Mouse (Mus musculus) heart, embryonic 11.5 days (tissue): ENCODE data around the gene Olfr325. TPM values are rescaled to one million over a fixed set of nuclear protein-coding genes. Genes with fewer than 3 reads are reported as not detected.

Experiments used
- ATAC-seq: fragments of 200-750 bp; cut with Nextera tagmentation; replicated peaks from 2 replicates; pipeline ENCODE4 v1.8.0; 2017; ENCODE audit warnings: moderate library complexity; ENCODE audit not compliant: insufficient number of reproducible peaks, low FRiP score, low TSS enrichment
- H3K27ac ChIP-seq: fragments of 300-500 bp; sonication (generic); 2 replicates; pipeline ENCODE4 v1.5.1; 2014; ENCODE audit warnings: mild to moderate bottlenecking, low read depth, low read length
- H3K27me3 ChIP-seq: fragments of 300-500 bp; sonication (generic); 2 replicates; pipeline ENCODE4 v1.6.1; 2014; ENCODE audit warnings: mild to moderate bottlenecking, low read length, mixed read lengths; ENCODE audit not compliant: control insufficient read depth, insufficient read depth
- H3K36me3 ChIP-seq: fragments of 300-500 bp; sonication (generic); 2 replicates; pipeline ENCODE4 v1.6.1; 2014; ENCODE audit warnings: mild to moderate bottlenecking, low read length, moderate library complexity, mixed read lengths; ENCODE audit not compliant: control insufficient read depth, insufficient read depth
- H3K4me1 ChIP-seq: fragments of 300-500 bp; sonication (generic); 2 replicates; pipeline ENCODE4 v1.6.1; 2014; ENCODE audit warnings: low read length; ENCODE audit not compliant: control insufficient read depth, insufficient read depth
- H3K4me2 ChIP-seq: fragments of 300-500 bp; sonication (generic); 2 replicates; pipeline ENCODE4 v1.6.1; 2014; ENCODE audit warnings: mild to moderate bottlenecking, moderate library complexity
- H3K4me3 ChIP-seq: fragments of 300-500 bp; sonication (generic); 2 replicates; pipeline ENCODE4 v1.5.1; 2014; ENCODE audit warnings: low read depth, low read length
- H3K9ac ChIP-seq: fragments of 300-500 bp; sonication (generic); 2 replicates; pipeline ENCODE4 v1.6.1; 2014; ENCODE audit warnings: mild to moderate bottlenecking, low read depth, low read length, moderate library complexity
- H3K9me3 ChIP-seq: fragments of 300-500 bp; sonication (generic); replicated peaks from 2 replicates; pipeline ENCODE4 v1.6.1; 2016; ENCODE audit warnings: low read length; ENCODE audit not compliant: control insufficient read depth
- WGBS: fragments of 180-500 bp; shearing (Covaris S2); extraction: QIAGEN DNeasy Blood & Tissue Kit; methylation state at CpG from one replicate; pipeline ENCODE4 v1.1.7; 2014; ENCODE audit not compliant: insufficient replicate concordance; 5-methylcytosine and 5-hydroxymethylcytosine counted together
- polyA plus RNA-seq: library from polyadenylated mRNA; unstranded; fragments of >200 nt; fragmentation: Nextera tagmentation; extraction: Ambion mirVana; gene quantifications from 2 replicates; pipeline ENCODE4 v1.2.1, GENCODE M21; 2014

The Olfr325 gene
- polyA plus RNA-seq, 1 experiment from 2014 or later = not detected

DNA sequence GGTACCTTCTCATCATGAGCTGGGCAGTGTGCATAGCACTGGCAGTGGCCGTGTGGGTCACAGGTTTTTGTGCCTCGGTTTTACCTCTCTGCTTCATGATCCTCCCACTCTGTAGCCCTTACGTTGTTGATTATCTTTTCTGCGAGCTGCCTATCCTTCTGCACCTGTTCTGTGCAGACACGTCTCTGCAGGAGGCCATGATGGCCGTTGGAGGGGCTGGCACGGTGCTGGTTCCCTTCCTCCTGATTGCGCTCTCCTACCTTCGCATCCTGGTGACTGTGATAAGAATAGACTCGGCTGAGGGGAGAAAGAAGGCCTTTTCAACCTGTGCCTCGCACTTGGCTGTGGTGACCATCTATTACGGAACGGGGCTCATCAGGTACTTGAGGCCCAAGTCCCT lies 20.3 kb downstream of the Olfr325 start:
- no peak for ATAC-seq
- H3K27ac ChIP-seq = no peak overlapping the region
- no peak overlapping the region for H3K9ac ChIP-seq
- no peaks in the 10 kb centered on the region for H3K9me3 ChIP-seq
- no peak overlapping the region for H3K4me2 ChIP-seq
- no peaks in the 10 kb centered on the region for H3K27me3 ChIP-seq
- H3K4me1 ChIP-seq = no peaks in the 10 kb centered on the region
- WGBS = 78% methylated on average over 13 of the region's 13 CpGs
- no peak overlapping the region for H3K4me3 ChIP-seq
- no peaks in the 10 kb centered on the region for H3K36me3 ChIP-seq

DNA sequence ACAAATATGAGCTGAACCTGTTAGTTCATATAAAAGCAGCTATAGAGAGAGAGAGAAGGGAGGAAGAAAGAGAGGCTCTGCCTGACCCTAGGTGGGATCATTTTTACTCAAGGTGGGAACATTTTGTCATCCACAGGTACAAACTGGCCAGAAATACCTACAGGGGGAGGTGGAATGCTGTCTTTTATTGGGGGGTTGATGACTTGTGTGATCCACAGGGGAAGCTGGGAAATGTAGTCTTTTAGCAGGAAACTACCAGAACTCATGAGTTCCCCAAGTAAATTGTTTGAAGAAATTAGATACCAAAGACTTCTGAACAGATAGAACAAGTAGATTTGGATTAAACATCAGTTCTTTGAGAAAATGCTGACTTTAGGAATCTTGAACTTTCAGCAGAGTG lies 24.5 kb downstream of the Olfr325 start:
- Histone ChIP-seq H3K4me3 (no peak overlapping the region), H3K36me3 (no peaks in the 10 kb centered on the region), H3K27me3 (no peaks in the 10 kb centered on the region), H3K9ac (no peak overlapping the region), H3K9me3 (no peaks in the 10 kb centered on the region), H3K4me2 (no peak overlapping the region), H3K27ac (no peak overlapping the region), H3K4me1 (no peaks in the 10 kb centered on the region; the same call in 1 of the 2 replicates)
- ATAC-seq = no peak

DNA sequence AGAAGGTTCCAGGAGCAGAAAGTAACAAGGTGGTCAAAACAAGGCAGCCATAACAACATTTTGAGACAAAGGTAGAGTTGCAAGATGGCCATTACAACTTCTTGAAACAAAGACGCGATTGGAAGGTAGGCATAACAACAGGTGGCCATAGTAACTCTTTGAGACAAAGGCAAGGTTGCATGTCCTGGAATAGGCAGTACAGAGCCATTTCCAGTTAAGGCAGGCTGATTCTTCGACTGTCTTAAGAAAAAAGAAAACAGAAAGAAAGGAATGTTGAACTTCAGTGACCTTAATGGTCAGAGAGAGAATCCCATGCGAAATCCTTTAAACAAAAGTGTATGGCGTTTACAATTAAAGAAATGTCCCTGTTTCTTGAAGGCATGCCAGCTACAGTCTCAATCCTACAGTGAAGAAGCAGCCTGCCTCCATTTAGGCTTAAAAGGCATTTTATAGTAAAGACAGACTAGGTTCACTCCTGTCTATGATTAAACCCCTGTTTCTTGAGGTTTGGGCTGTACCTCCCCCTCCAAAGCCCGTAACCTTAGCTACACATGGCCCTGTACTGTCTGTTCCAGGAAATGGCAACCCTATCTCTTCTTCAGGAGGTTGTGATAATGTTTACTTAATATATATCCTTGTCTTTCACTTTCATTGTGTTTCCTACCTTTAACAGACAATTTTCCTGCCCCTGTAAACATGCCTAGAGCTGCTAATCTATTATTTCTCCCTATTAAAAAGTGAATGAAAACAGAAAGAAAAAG lies 25.4 kb downstream of the Olfr325 start:
- 72% methylated on average over 6 of the region's 6 CpGs for WGBS
- ATAC-seq = no peak

DNA sequence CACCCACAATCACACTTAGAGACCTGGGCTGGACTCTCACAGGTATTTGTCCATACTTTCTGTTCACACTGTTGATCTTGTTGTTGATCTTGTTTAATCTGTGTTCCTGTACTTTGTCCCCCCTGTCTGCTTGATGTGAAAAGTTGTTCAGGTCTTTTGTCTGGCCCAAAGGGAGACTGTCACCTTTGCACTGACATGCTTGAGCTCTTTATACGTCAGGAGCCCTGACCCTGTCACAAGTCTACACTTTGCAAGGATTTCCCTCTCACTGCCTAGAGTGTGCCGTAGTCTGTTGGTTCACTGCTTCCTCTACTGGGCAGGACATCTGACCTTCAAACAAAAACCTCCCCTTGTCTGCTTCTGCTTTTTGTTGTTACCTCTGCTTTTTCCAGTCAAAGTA lies 27.2 kb downstream of the Olfr325 start:
- Histone ChIP-seq H3K4me1 (no peaks in the 10 kb centered on the region; the same call in 1 of the 2 replicates), H3K27ac (no peak overlapping the region), H3K4me2 (no peak overlapping the region), H3K9ac (no peak overlapping the region), H3K27me3 (no peaks in the 10 kb centered on the region), H3K9me3 (no peaks in the 10 kb centered on the region), H3K36me3 (no peaks in the 10 kb centered on the region), H3K4me3 (no peak overlapping the region)
- no peak for ATAC-seq
- WGBS = 66% methylated on average over 2 of the region's 2 CpGs

More for the DNA sequence above, 25.4 kb downstream of the Olfr325 start:
- Histone ChIP-seq H3K9me3 (no peaks in the 10 kb centered on the region), H3K9ac (no peak overlapping the region), H3K4me1 (no peaks in the 10 kb centered on the region; the same call in 1 of the 2 replicates), H3K27me3 (no peaks in the 10 kb centered on the region), H3K27ac (no peak overlapping the region), H3K4me3 (no peak overlapping the region), H3K4me2 (no peak overlapping the region), H3K36me3 (no peaks in the 10 kb centered on the region)

DNA sequence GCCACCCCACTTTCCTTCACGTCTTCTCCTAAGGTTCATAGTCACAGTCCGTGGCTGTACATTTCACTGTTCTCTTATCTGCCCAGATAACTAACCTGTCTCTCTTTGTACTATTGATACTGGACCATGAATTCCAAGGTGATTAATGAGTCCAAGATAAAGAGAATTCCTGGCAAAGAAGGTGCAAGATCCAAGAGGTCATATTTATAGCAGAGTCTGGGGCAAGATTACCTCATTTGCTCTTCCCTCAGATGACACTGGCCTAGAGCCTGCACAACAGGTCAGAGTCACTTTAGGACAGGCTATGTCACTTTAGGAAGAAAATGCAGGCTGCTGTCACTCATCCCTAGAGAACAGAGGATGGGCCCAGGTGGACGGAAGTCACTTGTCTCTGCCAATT lies 27.7 kb downstream of the Olfr325 start:
- Histone ChIP-seq H3K4me1 (no peaks in the 10 kb centered on the region; the same call in 1 of the 2 replicates), H3K36me3 (no peaks in the 10 kb centered on the region), H3K27ac (no peak overlapping the region), H3K4me2 (no peak overlapping the region), H3K9me3 (no peaks in the 10 kb centered on the region), H3K27me3 (no peaks in the 10 kb centered on the region), H3K9ac (no peak overlapping the region), H3K4me3 (no peak overlapping the region)
- 47% methylated on average over 3 of the region's 3 CpGs for WGBS
- ATAC-seq = no peak

DNA sequence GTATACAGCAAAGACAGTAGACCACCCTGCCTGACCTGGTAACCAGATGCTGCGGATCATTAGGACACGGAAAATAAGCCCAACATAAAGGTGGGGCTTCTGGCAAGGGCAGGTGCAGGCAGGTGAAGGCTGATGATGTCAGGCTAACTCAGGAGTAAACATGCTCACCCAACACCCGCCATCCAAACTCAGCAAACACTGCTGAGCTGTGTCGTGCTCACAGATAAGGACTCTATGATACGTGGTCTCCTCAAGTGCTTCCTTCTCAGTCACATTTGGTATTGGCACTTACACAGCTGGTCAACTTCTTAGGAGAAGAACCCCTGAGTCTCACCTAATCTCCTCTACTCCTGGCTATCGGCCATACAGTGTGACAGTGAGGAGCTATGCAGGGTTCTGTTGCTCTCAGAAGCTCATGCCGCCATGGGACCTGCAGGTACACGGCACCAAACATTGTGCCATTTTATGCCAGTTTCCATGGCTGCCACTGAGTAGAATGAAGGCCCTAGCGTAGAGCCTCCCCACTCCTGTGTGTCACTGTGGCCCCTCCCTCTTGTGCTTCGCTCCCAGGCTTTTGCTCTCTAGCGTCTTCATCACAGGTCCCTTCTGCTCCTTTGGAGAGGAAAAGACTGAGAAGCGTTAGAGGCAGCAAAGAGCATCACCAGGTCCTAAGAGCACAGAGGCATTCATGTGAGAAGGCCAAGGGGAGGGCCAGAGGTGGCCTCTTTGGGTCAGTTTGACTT lies 28.8 kb downstream of the Olfr325 start:
- Histone ChIP-seq H3K27ac (no peak overlapping the region), H3K4me1 (no peaks in the 10 kb centered on the region; the same call in 1 of the 2 replicates), H3K4me3 (no peak overlapping the region), H3K9ac (no peak overlapping the region), H3K4me2 (no peak overlapping the region), H3K27me3 (no peaks in the 10 kb centered on the region), H3K9me3 (no peaks in the 10 kb centered on the region), H3K36me3 (no peaks in the 10 kb centered on the region)
- no peak for ATAC-seq
- 71% methylated on average over 12 of the region's 12 CpGs for WGBS

DNA sequence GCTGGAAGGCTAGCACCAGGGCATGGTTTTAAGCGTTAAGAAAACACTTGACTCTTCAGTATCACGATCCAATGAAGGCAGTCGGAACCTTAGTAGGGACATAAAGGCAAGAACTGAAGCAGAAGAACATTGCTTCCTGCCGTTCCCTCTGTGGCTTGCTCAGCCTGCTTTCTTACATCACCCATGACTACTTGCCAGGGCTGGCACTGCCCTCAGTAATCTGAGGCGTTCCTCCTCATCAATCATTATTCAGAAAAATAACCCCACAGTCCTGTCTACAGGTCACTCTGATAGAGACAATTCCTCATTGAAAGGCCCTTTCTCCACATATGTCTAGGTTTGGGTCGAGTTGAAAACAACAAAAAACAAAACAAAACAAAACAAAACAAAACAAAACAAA lies 29.5 kb downstream of the Olfr325 start:
- no peak overlapping the region for H3K4me2 ChIP-seq

DNA sequence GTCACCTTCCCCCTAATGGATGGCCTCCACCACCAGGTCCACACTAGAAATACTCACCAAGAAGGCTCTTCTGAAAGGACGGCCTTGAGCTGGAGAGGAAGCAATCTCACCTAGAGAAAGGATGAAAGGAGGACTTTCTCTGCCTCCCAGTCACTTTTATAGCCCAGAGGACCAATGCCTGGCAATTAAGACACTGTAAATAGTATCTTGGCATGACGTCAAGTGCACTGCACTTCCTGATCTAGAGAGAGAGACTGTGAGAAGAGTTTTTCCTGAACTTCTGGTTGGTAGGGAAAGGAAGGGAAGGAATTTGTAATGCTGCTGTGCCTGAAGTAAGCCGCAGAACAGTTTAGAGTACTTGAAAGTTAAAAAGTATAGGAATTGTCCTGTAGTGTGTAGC lies 35.8 kb downstream of the Olfr325 start:
- Histone ChIP-seq H3K36me3 (no peaks in the 10 kb centered on the region), H3K27ac (no peak overlapping the region), H3K4me2 (no peak overlapping the region), H3K4me3 (no peak overlapping the region), H3K27me3 (no peaks in the 10 kb centered on the region; the same call in 1 of the 2 replicates), H3K9me3 (no peaks in the 10 kb centered on the region), H3K9ac (no peak overlapping the region), H3K4me1 (no peaks in the 10 kb centered on the region)
- ATAC-seq = no peak
- 71% methylated on average over 3 of the region's 3 CpGs for WGBS

More for the DNA sequence above, 29.5 kb downstream of the Olfr325 start:
- Histone ChIP-seq H3K36me3 (no peaks in the 10 kb centered on the region), H3K4me1 (no peaks in the 10 kb centered on the region; the same call in 1 of the 2 replicates), H3K4me3 (no peak overlapping the region), H3K27ac (no peak overlapping the region), H3K9me3 (no peaks in the 10 kb centered on the region), H3K9ac (no peak overlapping the region), H3K27me3 (no peaks in the 10 kb centered on the region)
- WGBS = 84% methylated on average over 6 of the region's 6 CpGs
- no peak for ATAC-seq
